Mouse (Mus musculus): ENCODE measurements around the gene Gsta2.

DNA sequence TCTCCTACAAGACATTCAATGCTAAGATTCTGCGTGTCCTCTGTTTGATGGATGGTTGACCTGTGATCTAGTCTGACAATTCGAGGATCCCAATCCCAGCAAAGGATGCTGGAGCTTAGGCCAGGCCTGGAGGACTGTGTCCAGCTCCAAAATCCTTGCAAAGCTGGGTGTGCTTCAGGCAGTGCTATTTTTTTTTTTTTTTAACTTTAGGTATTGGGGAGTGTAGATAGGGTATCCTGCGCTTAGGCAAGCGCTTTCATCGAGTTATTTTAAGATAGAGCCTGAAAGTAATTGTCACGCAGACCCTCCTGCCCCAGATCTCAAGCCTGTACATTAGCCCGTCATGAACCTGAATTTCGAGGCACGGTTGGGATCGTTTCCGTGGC lies 39.6 kb upstream of the Gsta2 start:
- TF ChIP-seq GATA1 (IDR thresholded peaks at IDR 0.05; ENCODE audit: borderline replicate concordance, low read length) (no peak), FLI1 (IDR thresholded peaks at IDR 0.05; ENCODE audit: low read length) (no peak)
